Mouse (Mus musculus) testis, adult 2 months (tissue): ENCODE results near the gene Stpg1.

Experiments
- CTCF ChIP-seq: fragments of 200-500 bp; IDR thresholded peaks from 2 replicates; pipeline ENCODE4 v1.5.1; 2012; ENCODE audit warnings: low read depth, mild to moderate bottlenecking, inconsistent platforms, low read length, moderate library complexity; ENCODE audit not compliant: control insufficient read depth, insufficient read depth, insufficient replicate concordance
- POLR2A ChIP-seq: fragments of 200-500 bp; IDR thresholded peaks from 2 replicates; pipeline ENCODE4 v1.6.1; 2012; ENCODE audit warnings: low read depth, mild to moderate bottlenecking, inconsistent platforms, low read length, moderate library complexity; ENCODE audit not compliant: control insufficient read depth

DNA sequence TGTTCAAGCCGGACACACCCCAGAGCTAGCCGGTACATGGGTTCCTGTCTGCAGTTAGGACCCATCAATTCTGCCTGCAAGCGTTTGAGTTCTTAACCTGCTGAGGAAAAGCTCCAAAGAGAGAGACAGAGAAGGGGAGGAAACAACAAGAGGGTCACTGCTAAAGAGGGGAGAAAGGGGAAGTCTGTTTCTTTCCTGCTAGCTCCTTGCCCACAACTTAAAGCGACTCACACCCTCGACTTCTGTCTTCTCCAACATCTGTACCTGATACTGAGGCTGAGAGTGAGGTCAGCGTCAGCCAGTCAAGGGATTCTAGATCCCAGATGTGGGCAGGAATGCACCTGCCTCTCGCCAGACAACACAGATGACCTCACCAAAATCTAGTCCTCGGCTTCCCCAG lies 77.7 kb downstream of the Stpg1 start:
- no peak for TF ChIP-seq POLR2A
- TF ChIP-seq CTCF, result no peak
